Mouse (Mus musculus): ENCODE data around the gene Slc5a3. TPM values are rescaled to one million over a fixed set of nuclear protein-coding genes. Genes with fewer than 3 reads are reported as not detected.

The Slc5a3 gene
- 1 to 10 TPM; 3.4 to 3.8 TPM for total RNA-seq (2023)

DNA sequence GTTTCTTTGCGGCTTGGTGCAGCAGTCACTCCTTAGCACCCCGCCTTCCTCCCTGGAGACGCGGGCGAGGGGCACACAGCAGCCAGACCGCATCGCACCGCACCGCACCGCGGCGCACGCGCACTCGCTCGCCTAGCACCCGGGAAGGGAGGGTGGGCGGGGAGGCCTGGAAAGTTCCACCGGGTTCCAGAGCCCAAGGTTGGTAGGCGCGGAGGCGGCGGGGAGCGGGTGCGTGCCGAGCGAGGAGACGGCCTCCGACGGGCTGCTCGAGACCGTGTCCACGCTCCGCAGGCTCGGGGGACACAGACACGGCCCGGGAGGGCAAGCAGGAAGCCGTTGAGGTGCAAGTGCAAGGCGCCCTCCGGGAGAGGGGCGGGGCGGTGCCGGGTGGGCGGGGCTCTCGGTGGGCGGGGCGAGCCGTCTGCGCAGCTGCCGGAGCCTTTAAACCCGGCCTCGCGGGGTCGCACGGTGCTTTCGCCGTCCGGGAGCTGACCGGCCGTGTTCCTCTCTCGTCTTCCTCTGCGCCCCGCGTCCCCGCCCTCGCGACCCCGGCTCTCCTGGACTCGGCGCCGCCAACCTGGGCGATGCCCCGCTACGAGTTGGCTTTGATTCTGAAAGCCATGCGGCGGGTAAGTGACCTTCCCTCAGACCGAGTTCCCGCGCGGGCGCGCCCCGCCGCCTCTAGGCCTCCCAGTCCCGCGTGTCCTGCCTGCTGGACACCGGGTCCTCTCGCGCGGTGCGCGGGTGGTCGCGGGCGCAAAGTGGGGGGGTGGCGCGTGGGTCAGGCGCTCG is at the start of gene Slc5a3, which contains the start of the genes Mrps6 and Gm49711:
TSS of gene Slc5a3 (plus strand) at position 471 of the 792 bp plus-strand sequence.
TSS of gene Mrps6 (plus strand) at position 419 of the 792 bp plus-strand sequence.
TSS of gene Gm49711 (plus strand) at position 465 of the 792 bp plus-strand sequence.

Other genes starting within 250 kb of the Slc5a3 start
- gene Mrps6, start 52 bp upstream of the Slc5a3 start, total RNA-seq (2023) = 10 to 100 TPM in 1 of 2 experiments, 1 to 10 TPM in 1; 9.3 to 10.2 TPM
- not detected for gene Gm49711, start within 50 bp of the Slc5a3 start, total RNA-seq (2023)
- gene Kcne2, start 234.1 kb downstream of the Slc5a3 start, total RNA-seq (2023) = not detected
- gene Smim11, start 243.0 kb downstream of the Slc5a3 start, total RNA-seq (2023) = 10 to 100 TPM; 22.1 to 26.8 TPM